Mouse (Mus musculus) left cerebral cortex, postnatal 10 days (tissue): ENCODE results near the gene Epor. TPM values are rescaled to one million over a fixed set of nuclear protein-coding genes. Genes with fewer than 3 reads are reported as not detected.

Source experiments
- DNase-seq, 2 experiments: peaks; one replicate each; pipeline ENCODE4 v3.0.0; 2021 to 2022; ENCODE audit warnings: low spot score in 2 of 2, mixed read lengths in 1 of 2; ENCODE audit errors: extremely low spot score in 1 of 2
- intact Hi-C: fragments of 180-260 bp; cut with DNase I; formaldehyde crosslinking; loops from one replicate; pipeline ENCODE4 v1.15.1; 2025
- total RNA-seq, 2 experiments: library from RNA; stranded (reverse); gene quantifications; 2 replicates each; pipeline ENCODE4 v1.2.3; 2021

Epor gene
- 1 to 10 TPM; 1.4 to 1.9 TPM for total RNA-seq

GRCm38 (mm10) chr9:21963417-21963816 lies at the start of gene Epor:
Epor (minus strand) TSS chr9:21963506.
- intact Hi-C loops, result loop anchor here (5.0 kb wide), 1 partner anchor 34 kb away; no protein-coding TSS in a partner anchor
- DNase-seq, result peak in 1 of 2 experiments; percentile 85

GRCm38 (mm10) chr9:22012731-22013130 lies 49.4 kb upstream of the Epor start:
- intact Hi-C loops, result no loop called here
- no peak for DNase-seq

GRCm38 (mm10) chr9:22011055-22011454 lies 47.7 kb upstream of the Epor start:
- no peak for DNase-seq
- intact Hi-C loops, result no loop called here

- intact Hi-C loops, result no loop called here
- DNase-seq, result no peak
Measured at GRCm38 (mm10) chr9:22004546-22004945, 41.2 kb upstream of the Epor start.

GRCm38 (mm10) chr9:22003163-22003554 lies 39.9 kb upstream of the Epor start:
- DNase-seq, result peak in 1 of 2 experiments; percentile 51
- intact Hi-C loops, result no loop called here

- DNase-seq, result peak; percentile 100
- intact Hi-C loops, result no loop called here
Measured at GRCm38 (mm10) chr9:22002194-22003162, 39.2 kb upstream of the Epor start, which contains the start of the genes Ccdc151 and Prkcsh. Ccdc151 (minus strand) TSS chr9:22002634. Prkcsh (plus strand) TSS chr9:22002806.

GRCm38 (mm10) chr9:22001633-22002032 lies 38.3 kb upstream of the Epor start:
- intact Hi-C loops, result no loop called here
- no peak for DNase-seq

- intact Hi-C loops, result no loop called here
- DNase-seq, result no peak
Measured at GRCm38 (mm10) chr9:22000296-22000695, 37.0 kb upstream of the Epor start.

- DNase-seq, result no peak
- intact Hi-C loops, result loop anchor here (5.0 kb wide), 1 partner anchor 34 kb away; the partner anchor contains the start of gene Epor
Measured at GRCm38 (mm10) chr9:21996178-21996867, 33.0 kb upstream of the Epor start.

GRCm38 (mm10) chr9:21992227-21992626 lies 28.9 kb upstream of the Epor start:
- no peak for DNase-seq
- intact Hi-C loops, result no loop called here

- intact Hi-C loops, result no loop called here
- peak in 1 of 2 experiments; percentile 67 for DNase-seq
Measured at GRCm38 (mm10) chr9:21989230-21990110, 26.2 kb upstream of the Epor start, which contains the start of gene Rgl3. Rgl3 (minus strand) TSS chr9:21989446.

- intact Hi-C loops, result no loop called here
- DNase-seq, result peak in 1 of 2 experiments; percentile 47
Measured at GRCm38 (mm10) chr9:21988421-21989101, 25.3 kb upstream of the Epor start.

- intact Hi-C loops, result no loop called here
- peak in 1 of 2 experiments; percentile 44 for DNase-seq
Measured at GRCm38 (mm10) chr9:21987592-21988342, 24.5 kb upstream of the Epor start.

- intact Hi-C loops, result no loop called here
- no peak for DNase-seq
Measured at GRCm38 (mm10) chr9:21983911-21984310, 20.6 kb upstream of the Epor start.

- no peak for DNase-seq
- intact Hi-C loops, result no loop called here
Measured at GRCm38 (mm10) chr9:21978398-21979128, 15.3 kb upstream of the Epor start.

- intact Hi-C loops, result no loop called here
- DNase-seq, result no peak
Measured at GRCm38 (mm10) chr9:21977972-21978371, 14.7 kb upstream of the Epor start.

GRCm38 (mm10) chr9:21977331-21977730 lies 14.0 kb upstream of the Epor start:
- no peak for DNase-seq
- intact Hi-C loops, result no loop called here
